Mouse (Mus musculus): ENCODE measurements around the gene Sbno2.

Sbno2 gene

GRCm38 (mm10) chr10:80141786-80142529 is 36.6 kb upstream of the Sbno2 start:
- DNase-seq (ENCODE audit: low read depth, low spot score): peak; percentile 98

- peak; percentile 92 for DNase-seq (ENCODE audit: low read depth, low spot score)
Measured at GRCm38 (mm10) chr10:80141243-80141642, 35.9 kb upstream of the Sbno2 start.

GRCm38 (mm10) chr10:80140666-80141035 is 35.3 kb upstream of the Sbno2 start, which contains the start of gene Cbarp:
TSS of gene Cbarp (minus strand) at chr10:80140835.
- no peak for DNase-seq (ENCODE audit: low read depth, low spot score)

- DNase-seq (ENCODE audit: low read depth, low spot score): no peak
Measured at GRCm38 (mm10) chr10:80139975-80140665, 34.7 kb upstream of the Sbno2 start.

- DNase-seq (ENCODE audit: low read depth, low spot score): no peak
Measured at GRCm38 (mm10) chr10:80139439-80139775, 34.0 kb upstream of the Sbno2 start.

- DNase-seq (ENCODE audit: low read depth, low spot score): no peak
Measured at GRCm38 (mm10) chr10:80138553-80139438, 33.4 kb upstream of the Sbno2 start, which contains the start of gene Atp5d. TSS of gene Atp5d (plus strand) at chr10:80138632.

- no peak for DNase-seq (ENCODE audit: low read depth, low spot score)
Measured at GRCm38 (mm10) chr10:80137626-80138552, 32.5 kb upstream of the Sbno2 start.

GRCm38 (mm10) chr10:80136952-80137625 is 31.7 kb upstream of the Sbno2 start:
- DNase-seq (ENCODE audit: low read depth, low spot score): no peak

GRCm38 (mm10) chr10:80136179-80136951 is 31.0 kb upstream of the Sbno2 start:
- no peak for DNase-seq (ENCODE audit: low read depth, low spot score)

GRCm38 (mm10) chr10:80135641-80136040 is 30.3 kb upstream of the Sbno2 start:
- DNase-seq (ENCODE audit: low read depth, low spot score): no peak

- DNase-seq (ENCODE audit: low read depth, low spot score): no peak
Measured at GRCm38 (mm10) chr10:80135161-80135560, 29.8 kb upstream of the Sbno2 start.

GRCm38 (mm10) chr10:80134421-80134820 is 29.1 kb upstream of the Sbno2 start:
- no peak for DNase-seq (ENCODE audit: low read depth, low spot score)

GRCm38 (mm10) chr10:80133226-80133849 is 28.0 kb upstream of the Sbno2 start:
- DNase-seq (ENCODE audit: low read depth, low spot score): no peak

- no peak for DNase-seq (ENCODE audit: low read depth, low spot score)
Measured at GRCm38 (mm10) chr10:80131952-80132350, 26.6 kb upstream of the Sbno2 start.

GRCm38 (mm10) chr10:80131316-80131951 is 26.1 kb upstream of the Sbno2 start:
- DNase-seq (ENCODE audit: low read depth, low spot score): peak; percentile 52

GRCm38 (mm10) chr10:80130403-80131031 is 25.1 kb upstream of the Sbno2 start:
- no peak for DNase-seq (ENCODE audit: low read depth, low spot score)

GRCm38 (mm10) chr10:80129846-80130245 is 24.5 kb upstream of the Sbno2 start:
- DNase-seq (ENCODE audit: low read depth, low spot score): no peak

GRCm38 (mm10) chr10:80127920-80128319 is 22.5 kb upstream of the Sbno2 start:
- no peak for DNase-seq (ENCODE audit: low read depth, low spot score)

Measured in forelimb bud, embryonic 11.5 days (tissue).